Mouse (Mus musculus) cerebral cortex, adult 2 months (tissue): Measurements from ENCODE around the gene Fosl2.

Experiments used
- WGBS: fragments of 180-500 bp; shearing (Covaris S2); methylation state at CpG from one replicate; pipeline ENCODE4 v1.1.7; 2018; 5-methylcytosine and 5-hydroxymethylcytosine counted together

Gene Fosl2

DNA sequence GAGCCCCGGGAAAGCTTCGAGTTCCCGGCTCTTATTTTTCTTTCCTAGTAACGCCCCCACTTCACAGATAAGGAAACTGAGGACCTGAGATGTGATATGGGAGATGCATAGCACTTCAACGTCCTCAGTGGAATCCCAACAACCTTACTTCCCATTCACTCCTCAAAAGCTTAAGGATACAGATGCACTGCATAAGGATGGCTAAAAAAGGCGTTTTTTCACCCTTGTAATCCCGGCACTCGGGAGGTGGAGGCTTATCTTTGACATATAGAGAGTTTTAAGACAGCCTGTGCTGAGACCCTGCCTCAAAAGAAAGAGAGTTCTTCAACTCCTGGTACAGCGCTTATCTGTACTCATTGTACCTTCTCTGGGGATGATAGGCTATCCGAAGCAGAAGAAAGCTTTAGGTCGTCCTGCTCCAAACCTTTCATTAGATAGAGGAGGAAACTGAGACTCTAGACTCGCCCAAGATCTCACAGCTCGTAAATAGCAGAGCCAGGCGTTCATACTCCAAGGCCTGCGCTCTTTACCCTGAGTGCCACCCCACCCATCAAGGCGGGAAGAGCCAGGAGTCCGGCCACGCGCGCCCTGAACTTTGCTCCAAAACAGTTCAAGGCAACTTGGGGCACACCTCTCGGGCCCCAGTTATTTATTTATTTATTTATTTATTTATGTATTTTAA is 1.4 kb upstream of the Fosl2 start:
- 5% methylated on average over 21 of the region's 21 CpGs for WGBS

DNA sequence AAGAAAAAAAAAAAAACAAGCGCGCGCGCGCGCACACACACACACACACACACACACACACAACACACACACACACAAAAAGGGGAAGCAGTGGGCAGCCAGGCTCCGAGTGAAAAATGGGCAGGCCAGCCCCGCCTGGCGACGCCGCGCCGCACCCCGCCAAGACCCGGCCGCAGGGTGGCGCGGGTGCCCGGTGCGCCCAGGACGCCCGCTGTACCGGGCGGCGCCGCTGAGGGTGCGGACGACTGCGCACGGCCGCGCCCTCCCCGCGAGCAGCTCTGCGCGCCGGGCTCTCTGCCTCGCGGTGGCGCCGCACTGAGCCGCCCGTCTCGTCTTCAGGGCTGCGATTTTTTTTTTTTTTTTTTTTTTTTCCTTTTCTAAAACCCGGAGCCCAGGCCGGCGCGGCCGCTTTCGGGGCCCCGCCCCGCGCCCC is 682 bp upstream of the Fosl2 start:
- WGBS = under 1% methylated on average over 52 of the region's 54 CpGs

DNA sequence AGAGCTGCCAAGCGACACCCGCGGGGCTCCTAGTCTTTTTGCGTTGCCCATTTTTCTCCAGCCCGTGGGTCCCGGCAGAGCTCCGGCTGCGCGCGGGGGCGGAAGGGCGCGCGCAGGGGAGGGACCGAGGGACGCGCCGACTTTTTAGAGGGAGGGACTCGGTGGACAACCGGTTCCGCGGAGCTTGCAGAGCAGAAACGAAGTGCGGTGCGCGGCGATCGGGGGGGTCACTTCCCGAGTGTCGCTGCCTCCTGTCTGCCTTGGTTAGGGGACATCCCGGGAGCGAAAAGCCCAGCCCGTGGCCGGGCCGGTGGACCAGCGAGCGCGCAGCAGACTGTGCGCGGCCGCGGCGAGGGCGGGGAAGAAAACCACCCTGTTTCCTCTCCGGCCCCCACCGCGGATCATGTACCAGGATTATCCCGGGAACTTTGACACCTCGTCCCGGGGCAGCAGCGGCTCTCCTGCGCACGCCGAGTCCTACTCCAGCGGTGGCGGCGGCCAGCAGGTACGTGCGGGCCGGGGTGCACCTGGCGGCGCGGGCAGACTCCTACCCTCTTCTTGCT is 781 bp downstream of the Fosl2 start:
- under 1% methylated on average over 63 of the region's 63 CpGs for WGBS

DNA sequence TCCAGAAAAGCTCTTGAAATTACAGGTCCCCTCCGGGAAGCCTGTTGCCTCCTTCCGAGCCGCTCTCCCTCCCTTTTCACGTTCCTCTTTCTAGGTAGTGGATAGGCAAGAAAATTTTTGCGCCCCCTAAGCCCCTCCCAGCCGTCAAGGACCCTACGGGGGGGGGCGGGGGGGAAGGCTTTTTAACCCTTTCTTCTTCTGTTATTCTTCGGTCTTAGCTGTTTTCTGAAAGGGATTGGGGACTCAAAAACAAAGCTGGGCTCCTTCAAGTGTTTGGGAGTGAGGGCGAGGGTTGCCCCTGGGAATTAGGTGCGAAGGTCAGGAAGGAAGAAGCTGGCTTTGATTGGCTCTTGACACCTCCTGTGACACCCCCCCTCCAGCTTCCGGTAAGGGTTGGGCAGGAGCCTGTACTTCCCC is 1.5 kb downstream of the Fosl2 start:
- 4% methylated on average over 12 of the region's 12 CpGs for WGBS

DNA sequence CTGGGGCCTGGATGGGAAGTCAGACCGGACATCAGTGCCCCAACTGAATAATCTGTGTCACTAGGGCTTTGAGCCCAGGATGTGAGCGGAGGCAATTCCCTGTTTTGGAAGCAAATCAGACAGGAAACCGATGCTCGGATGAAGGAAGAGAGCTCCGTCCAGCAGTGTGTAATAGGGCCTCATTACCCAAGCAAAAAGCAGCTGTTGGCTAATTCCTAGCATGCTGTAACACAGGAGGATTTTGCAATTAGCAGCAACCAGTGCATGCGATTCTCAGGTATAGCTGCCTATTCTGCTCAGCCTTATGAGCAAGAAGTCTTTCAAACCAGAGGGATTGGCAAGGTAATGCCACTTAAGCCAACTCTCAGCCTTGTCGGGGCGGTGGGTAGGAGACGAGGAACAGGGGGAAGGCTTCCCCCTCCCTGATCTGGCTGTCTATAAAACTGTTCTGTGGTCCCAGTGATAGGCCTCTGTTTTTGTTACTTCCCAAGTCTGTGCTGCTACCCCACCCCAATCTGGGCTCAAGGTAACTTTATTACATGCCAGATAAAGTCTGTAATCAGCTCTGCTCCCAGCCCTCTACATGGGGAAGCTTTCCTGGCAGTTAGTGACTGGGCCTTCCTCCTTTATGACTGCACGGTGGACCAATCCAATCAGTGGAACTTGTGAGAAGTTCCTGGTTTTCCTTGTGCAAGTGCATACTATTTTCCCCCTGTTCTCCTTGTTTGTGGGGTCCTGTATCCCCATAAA is 3.0 kb downstream of the Fosl2 start:
- 46% methylated on average over 10 of the region's 10 CpGs for WGBS

DNA sequence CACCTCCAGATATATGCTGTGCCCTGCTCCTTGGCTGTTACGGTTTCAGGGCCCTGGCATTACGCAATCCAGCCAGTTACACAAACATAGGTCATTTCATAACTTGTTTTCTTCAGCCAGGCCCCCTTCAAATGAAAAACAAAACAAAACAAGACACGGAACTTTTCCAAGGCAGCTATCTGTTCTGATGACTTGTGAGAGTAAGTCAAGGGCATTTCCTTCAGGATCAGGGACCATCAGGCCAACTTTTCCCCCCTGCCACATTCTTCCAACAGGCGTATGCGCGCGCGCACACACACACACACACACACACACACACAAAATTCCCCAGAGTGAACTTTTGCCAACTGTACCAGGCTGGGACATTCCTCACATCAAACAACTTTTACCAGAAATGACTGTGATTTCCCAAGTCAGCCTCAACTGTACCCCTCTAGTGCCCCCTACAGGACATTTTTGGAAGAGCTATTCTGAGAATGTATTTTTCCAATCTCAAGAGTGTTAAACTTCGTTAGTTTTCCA is 4.0 kb downstream of the Fosl2 start:
- WGBS = 25% methylated on average over 9 of the region's 9 CpGs

DNA sequence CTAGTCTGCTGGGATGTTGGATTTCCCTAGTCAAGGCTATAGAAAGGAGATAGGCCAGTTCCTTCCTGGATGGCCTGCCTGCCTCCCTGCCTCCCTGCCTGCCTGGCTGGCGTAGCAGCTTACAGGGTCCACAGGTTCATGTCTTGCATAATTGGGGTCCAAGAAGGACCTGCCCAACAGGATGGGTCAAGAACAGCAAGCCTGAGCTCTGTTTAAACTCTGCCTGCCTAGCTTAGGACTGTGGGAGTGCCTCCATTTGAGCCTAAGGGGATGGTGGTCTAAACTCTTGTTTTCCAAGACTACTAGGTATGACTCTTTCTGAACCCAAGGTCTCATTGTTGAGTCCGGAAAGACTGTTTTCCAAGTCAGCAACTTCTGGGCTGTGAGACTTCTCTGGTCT is 6.3 kb downstream of the Fosl2 start:
- WGBS = 92% methylated on average over 2 of the region's 2 CpGs

DNA sequence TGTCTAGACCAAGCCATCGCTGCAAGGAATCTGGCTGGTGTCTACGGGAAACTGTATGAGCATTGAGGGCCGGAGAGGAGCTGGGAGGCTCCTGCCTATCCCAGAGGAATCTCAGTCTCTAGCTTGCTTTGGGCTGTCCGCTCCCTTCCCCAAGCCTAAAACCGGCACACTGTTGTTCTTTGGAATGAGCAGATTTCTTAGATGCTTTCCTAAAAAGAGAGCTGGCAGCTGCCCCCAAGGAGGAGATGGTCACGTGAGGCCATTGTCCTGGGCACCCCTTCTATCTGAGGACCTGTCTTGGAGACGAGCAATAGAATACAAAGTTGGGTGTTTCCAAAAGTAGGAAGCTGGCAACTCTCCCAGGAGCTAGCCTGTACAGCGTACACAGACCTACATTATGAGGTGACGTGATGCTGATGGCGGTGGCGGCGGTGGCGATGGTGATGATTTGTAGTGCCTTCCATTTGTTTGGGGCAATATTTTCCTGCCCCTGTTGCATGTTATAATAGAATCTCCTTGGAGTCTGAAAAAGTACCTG is 7.9 kb downstream of the Fosl2 start:
- WGBS = 61% methylated on average over 13 of the region's 13 CpGs

DNA sequence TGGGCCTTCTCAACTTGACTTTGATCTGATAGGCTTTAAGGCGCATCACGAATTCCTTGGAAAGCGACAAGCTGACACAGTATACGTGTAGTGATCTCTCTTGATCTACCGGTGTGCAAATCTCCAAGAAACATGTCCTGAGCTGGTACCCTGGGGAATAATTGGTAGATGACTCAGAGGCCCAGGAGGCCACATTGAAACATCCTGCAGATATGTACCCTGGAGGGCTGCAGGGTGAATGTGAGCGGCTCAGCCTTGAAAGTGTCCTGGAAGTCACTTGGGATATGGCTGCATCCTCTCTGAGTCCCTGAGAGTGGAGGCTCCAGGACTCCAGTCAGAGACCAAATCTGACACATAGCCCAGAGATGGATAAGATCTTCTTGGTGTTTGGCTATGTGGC is 10.7 kb downstream of the Fosl2 start:
- 92% methylated on average over 6 of the region's 6 CpGs for WGBS

DNA sequence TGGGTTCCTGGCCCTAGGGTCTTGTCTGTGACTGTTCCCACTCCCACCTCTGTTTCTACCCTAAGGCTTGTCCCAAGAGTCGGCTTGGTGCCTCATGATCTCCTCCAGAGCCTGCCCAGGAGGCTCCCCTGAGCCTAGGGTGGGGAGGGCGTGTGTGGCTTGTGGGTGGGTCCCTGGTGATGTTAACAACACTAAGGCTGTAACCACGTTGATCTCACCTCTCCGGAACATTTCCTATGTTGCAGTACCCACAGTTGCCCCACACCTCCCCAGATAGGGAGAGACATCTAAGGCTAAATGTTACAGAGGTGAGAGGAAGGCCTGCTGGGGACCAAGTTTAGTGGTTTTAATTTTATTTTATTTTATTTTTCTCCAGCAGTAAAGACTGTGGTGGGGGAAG is 13.0 kb downstream of the Fosl2 start:
- WGBS = 88% methylated on average over 4 of the region's 4 CpGs

DNA sequence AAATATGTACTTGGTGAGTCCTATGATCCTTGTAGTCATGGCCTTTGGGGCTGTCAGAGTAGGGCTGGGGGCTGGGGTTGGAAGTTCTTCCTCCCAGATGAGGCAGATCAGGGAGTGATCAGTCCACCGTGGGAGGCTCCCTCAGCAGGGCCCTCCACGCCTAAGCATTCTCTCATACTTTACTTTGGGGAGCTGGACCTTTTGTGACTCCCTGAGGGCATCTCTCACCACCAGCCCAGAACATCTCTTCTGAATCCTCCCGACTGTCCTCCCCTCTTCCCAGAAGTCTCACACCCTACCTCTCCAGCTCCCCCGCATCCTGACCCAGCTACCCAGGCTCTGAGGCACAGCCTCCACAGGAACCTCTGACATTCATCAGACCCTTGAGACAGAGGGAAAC is 15.6 kb downstream of the Fosl2 start:
- WGBS = 76% methylated on average over 4 of the region's 4 CpGs

DNA sequence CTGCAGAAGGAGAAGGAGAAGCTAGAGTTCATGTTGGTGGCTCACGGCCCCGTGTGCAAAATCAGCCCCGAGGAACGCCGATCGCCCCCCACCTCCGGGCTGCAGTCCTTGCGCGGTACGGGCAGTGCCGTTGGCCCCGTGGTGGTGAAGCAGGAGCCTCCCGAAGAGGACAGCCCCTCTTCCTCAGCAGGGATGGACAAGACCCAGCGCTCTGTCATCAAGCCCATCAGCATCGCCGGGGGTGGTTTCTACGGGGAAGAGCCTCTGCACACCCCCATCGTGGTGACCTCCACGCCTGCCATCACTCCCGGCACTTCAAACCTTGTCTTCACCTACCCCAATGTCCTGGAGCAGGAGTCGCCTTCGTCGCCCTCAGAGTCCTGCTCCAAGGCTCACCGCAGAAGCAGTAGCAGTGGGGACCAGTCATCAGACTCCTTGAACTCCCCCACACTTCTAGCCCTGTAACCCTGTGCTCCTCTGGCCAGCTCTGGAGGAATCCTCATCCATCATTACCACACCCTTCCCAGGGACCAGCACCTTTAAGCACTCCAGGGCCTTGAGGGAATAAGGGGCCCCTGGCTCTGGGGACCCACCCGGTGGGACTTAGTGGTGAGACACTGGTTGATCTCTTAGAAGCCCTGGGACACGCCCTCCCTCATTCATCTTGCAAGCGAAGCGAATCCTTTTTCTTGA is 17.3 kb downstream of the Fosl2 start:
- 84% methylated on average over 28 of the region's 28 CpGs for WGBS

DNA sequence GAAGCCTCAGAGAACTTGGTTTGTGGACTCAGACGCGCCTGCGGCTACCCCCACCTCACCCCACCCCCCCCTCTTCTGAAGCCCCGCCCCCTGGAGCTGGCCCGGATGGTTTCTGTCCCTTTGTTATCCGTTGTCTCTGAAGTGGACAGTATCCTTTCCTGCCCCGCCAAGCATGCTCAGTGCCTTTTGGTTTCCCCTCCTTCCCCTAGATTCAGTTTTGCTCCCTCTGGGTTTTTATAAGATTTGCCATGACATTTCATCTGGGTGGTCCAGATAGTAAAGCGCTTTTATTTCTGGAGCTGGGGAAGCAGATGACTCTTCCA is 17.8 kb downstream of the Fosl2 start:
- 59% methylated on average over 8 of the region's 8 CpGs for WGBS

DNA sequence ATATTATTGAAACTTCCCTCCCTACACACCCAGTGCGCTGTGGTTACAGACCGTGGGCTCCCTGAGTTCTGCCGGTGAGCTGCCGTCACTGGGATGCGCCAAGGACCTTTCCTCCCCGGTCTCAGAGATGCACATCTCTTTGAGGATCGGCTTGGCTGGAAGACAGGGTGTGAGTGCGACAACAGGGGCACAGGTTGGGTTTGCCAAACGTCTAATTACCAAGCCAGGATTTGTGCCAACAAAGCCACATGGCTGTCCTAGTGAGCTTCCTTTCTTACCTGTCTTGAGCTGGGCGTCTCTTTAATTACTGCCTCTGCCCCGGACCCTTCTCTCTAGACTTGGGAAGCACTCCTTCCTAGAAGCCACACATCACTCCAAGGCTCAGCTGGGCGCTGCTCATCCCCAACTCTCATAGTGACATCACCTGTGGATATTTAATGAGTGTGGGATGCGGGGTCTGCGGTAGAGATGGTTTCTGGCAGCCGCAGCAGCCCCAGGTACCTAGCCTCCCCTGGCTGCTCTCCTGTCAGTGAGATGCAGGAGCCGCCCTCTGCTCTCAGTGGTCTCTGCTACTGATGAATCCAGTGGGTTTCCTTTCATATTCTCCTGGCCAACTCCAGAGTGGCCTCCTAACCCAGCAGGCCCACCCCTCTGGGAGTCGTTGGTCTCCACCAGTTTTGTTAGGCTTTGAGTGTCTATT is 18.3 kb downstream of the Fosl2 start:
- 86% methylated on average over 17 of the region's 17 CpGs for WGBS

DNA sequence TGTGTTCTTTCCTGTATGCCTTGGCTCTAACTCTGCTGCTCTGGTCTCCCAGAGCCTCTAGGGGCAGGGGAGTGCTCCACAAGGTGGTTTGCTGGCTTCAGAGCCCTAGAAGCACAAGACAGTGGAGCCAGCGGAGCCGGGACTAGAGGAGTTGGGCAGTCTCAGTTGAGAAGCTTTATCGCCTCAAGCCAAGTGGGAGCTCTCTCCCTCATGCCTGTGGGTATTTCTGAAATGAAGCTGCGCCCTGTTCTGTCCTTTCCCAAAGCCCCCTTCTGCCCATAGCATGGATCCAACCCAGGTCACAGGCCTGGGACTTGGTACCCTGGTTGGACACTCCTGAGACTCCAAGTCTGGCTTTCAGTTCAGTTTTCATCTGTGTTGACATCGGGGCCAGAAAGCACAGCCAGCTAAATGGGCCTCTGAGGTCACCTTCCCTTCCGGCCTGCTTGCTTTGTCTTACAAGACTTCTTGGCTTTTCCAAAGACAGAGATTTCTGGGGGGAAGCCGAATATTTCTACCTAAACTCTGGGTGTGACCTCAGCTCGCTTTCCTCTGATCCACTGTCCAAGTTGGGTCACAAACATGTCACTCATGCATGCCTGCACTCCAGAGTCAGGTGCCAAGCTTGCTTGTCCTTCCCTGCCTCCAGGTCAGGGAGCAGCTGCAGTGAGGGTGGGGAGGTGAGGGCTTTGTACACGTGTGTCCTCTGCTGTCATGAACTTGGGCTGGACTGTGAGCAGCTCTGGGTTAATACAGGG is 19.5 kb downstream of the Fosl2 start:
- WGBS = 89% methylated on average over 9 of the region's 9 CpGs

DNA sequence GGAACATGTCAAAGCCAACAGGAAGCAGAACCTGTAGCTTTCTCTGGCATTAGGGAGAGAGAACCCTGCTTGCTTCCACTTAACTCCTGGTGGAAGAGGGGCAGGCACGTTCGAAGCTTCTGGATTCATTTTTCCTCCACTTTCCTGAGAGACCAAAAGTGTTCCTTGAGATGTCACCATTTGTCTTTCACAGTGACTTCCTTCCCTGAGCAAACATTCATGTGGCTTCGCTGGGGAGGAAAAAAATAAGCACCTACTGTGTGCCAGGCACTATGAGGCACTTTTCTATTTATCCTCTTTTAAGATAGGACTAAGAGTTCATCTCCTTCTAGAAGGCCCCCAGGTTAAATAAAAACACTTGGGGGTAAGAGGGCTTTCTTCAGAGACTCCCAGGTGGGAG is 20.3 kb downstream of the Fosl2 start:
- 87% methylated on average over 3 of the region's 3 CpGs for WGBS

DNA sequence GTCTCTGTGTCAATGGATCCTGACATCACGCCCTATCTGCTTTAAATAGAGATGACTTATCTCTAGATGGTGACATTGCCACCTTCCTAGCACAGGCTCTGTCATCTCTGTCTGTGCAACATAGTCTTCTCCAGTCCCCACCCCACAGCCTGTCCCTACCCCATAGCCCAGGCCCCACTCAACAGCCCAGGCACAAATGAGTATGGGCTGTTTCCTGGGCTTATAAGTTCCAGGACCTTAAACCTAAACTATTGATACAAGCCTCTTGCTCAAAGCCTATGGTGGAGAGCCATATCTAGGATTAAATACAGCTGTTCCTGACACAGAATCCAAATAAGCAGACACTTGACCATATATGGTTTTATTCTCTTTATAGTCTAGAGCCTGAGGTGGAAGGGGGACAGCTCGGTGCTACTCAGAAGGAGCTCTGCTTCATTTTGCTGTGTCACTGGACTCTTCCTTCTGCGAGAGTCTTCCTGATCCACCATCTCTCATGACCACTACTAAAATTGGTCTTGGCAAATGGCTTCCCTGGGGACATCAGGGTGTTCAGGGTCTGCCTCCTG is 28.0 kb downstream of the Fosl2 start:
- 95% methylated on average over 3 of the region's 3 CpGs for WGBS

DNA sequence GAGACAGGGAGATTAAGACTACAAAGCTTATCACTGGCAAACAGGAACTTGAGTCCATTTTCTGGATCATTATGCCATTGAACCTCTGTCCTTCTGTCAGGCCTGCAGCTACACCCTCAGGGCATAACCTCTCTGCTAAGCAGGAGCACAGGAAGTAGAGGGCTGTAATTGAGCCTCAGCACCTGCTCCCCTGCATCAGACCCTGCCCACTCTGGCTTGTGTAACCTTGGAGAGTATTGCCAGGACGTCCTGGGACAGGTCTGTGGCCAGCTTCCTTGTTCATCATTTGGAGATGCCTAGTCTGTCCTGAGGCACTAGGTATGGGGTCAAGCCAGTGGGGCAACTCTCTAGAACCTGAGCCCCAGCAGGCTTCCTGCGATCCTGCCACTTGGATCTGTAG is 36.6 kb downstream of the Fosl2 start:
- 92% methylated on average over 2 of the region's 2 CpGs for WGBS

DNA sequence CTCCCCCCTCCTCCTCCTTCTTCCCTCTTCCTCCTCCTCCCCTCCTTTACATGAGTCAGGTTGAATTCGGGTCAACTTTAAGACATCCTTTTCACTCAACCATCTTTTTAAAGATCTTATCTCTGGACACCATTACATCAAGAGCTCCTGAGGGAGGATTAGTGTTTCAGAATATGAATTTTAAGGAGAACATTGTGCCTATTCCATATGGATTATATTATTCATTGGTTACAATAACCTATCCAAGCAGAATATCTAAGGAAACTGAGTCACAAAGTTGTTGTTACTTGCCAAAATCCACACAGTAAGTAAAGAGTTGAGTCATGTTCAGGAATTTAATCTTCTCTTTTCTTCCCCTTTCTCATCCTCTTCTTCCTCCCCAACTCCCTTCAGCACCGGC is 41.2 kb downstream of the Fosl2 start:
- 76% methylated on average over 2 of the region's 2 CpGs for WGBS

DNA sequence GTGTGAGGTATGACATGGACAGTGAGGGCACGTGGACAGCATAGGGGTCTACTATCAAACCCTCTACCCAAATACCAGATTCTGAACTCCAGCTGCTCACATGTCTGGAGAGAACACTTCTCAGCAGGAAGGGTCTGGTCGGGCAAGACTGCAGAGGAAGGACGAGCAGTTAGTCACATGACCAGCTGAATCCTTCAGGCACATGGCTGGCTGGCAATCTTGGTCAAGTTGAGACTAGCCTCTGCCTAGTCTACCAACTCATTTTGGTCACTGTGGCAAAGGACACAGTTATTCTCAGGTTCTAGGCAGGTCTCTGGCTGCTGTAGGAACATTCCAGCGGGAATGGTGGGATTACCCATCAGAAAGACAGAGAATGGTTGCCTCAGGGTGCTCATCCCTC is 42.1 kb downstream of the Fosl2 start:
- 82% methylated on average over 4 of the region's 4 CpGs for WGBS

DNA sequence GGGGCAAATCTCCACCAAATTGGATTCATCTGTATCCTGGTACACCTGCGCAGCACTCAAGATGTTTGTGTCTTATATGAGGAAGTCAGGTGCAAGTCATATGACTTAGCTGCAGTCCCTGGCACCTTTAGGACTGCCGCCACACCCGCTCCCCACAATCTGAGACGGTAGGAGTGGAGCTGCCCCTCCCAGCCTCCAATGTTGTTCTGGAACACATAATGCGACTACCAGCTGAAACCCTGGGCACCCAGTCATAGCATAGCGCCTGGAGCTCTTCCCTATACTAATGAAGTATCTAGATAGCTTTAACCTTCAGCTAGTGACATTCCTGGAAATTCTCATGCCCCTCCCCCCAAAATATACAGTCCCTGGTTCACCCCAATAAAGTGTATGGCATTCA is 43.1 kb downstream of the Fosl2 start:
- WGBS = 85% methylated on average over 6 of the region's 6 CpGs
